Mouse (Mus musculus) gastrocnemius, postnatal 25 days (tissue): Measurements from ENCODE around the gene Stard3nl. TPM values are rescaled to one million over a fixed set of nuclear protein-coding genes. Genes with fewer than 3 reads are reported as not detected.
A peak's percentile ranks its signal among the peaks of the same experiment; 100 is the strongest.

Experiments
- DNase-seq: peaks from one replicate; pipeline ENCODE4 v3.0.0; 2022
- long read RNA-seq, 2 experiments: library from polyadenylated mRNA; stranded (forward); transcript quantifications; one replicate each; pipeline ENCODE4 v2.0.0; 2021
- total RNA-seq, 2 experiments: library from RNA; stranded (reverse); gene quantifications; 1 replicate in 1 of 2; 2 replicates in 1 of 2; pipeline ENCODE4 v1.2.3; 2021

Gene Stard3nl
- total RNA-seq = 1 to 10 TPM; 5.2 to 8.5 TPM
- long read RNA-seq, experiment 1, transcript Stard3nl-201 (9 exons, 1,327 nt) = major isoform, 13 of 14 reads
- long read RNA-seq, experiment 1, partial matches to known transcripts = 0 of 14 reads
- long read RNA-seq, experiment 1, other reads (novel, unspliced or antisense) = 1 of 14 reads
- long read RNA-seq, experiment 2, transcript Stard3nl-201 (9 exons, 1,327 nt) = major isoform, 13 of 15 reads
- long read RNA-seq, experiment 2, partial matches to known transcripts = 0 of 15 reads
- long read RNA-seq, experiment 2, other reads (novel, unspliced or antisense) = 2 of 15 reads

DNA sequence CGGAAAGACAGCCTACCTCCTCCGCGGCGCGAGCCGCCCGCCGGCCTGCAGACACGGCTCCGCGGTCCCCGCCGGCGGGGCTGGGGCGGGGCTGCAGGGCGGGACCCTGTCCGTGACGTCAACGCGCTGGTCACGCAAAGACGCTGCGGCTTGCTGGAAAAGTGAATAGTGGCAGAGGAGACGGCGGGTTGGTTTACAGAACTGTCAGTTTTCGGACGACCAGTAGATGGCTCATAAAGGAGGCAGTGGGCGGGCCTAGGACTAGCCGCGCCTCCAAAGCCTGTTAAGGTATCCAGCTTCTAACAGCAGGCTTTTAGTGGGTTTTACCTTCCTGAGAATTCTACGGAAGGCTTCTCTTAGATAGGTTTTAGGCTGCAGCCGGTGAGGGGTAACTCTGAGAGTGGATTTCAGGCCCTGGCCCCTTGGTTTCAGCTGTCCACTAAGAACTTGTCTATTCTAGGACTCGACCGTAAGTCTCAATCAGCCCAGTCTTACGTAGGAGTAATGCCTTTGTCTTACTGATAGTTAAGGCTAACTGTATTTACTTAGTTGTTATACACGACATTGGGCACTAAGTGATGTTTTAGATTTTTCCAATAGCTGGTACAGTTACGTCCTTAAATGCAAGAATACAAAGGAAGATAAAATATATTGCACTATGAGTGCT lies at the start of gene Stard3nl:
TSS of gene Stard3nl (minus strand) at position 108 of the 667 bp plus-strand sequence.
- DNase-seq = peak; percentile 99

DNA sequence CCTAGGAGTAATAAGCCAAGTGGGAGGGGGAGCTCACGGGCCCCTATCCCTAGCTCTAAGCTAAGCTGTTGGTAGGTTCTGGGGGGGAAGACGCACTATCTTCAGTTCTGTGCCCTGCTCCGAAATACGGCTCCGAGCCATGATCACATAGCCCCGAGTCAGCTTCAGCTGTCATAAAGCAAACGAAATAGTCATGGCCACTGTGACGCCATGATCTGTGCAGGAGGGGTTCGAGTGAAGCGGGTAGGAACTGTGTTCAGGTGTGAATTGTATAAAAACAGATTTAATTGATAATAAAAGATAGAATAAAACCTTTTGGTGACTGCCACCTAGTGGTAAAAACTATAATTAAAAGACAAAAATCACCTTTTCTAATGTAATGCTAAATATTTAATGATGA lies 42.4 kb upstream of the Stard3nl start:
- no peak for DNase-seq

DNA sequence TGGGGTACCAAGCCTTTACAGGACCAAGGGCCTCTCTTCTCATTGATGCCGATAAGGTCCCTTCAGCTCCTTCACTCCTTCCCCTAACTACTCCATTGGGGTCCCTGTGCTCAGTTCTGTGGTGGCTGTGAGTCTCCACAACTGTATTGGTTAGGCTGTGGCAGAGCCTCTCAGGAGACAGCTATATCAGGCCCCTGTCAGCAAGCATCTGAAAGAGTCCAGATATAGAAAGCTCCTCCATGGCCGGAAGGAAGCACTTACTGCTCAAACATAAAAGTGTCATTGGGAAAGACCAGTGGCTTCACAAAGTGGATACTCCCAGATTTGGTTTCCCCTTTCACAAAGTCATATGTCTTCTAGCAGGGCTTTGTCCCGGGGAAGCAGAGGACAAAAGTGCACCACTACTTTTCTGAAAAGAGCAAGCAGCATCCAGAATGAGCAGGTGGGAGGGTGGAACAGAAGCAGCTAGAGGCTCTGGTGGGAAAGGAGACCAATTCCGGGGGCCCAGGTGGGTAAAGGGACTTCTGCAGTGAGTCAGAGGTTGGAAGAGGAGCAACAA lies 34.3 kb upstream of the Stard3nl start:
- DNase-seq = no peak

DNA sequence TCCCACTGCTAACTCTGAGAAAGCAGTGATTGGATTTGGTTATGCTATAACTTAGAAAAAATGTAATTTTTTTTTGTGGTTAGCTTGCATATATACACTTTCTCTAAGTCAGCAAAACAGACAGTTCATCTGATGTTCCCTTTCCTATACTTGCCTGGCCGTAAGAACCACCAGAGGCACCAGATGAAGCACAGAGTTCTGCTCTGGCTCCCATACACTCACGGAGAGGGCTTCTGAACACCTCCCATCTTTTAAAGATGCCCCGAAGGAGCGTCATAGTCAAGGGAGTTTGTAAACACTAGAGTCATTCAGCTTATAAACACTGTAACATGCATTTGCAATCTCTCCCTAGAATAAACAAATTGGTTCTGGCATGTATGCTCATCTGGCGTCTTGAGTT lies 32.5 kb upstream of the Stard3nl start:
- no peak for DNase-seq

DNA sequence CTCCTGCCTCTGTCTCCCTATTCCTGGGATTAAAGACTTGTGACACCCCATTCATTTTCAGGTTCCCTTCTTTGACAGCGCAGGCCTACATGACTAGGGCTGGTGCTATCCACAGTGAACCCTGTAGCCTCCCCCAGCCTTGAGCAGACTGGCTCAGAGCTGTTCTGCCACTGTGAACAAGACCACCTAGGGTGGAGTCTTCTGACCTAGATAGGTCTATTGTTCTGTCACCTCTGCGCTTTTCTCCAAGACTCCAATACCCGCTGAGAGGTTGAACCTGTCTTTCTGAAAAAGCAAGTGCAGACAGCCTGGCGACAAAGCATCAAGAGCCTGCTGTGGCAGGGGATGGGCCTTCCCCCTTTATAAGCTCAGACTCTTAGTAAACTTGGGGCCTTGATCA lies 29.0 kb upstream of the Stard3nl start:
- no peak for DNase-seq

DNA sequence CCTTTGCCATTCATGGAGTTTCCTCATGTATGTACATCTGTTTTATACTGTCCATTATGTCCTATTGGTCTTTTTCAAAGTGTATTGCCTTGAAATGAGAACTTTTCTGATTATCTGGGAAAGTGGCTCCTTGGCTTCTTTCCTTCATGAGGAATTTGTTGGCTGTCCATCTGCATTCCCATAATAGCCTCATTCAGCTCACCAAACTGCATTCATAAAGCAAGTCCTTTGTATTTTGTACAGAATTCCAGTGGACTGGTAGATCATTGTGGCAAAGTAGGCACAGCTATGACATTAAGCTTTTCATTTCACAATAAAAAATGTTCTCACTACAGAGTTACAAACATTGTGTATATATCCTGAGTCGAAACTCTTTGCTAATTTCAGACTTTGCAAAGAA lies 26.9 kb upstream of the Stard3nl start:
- no peak for DNase-seq

DNA sequence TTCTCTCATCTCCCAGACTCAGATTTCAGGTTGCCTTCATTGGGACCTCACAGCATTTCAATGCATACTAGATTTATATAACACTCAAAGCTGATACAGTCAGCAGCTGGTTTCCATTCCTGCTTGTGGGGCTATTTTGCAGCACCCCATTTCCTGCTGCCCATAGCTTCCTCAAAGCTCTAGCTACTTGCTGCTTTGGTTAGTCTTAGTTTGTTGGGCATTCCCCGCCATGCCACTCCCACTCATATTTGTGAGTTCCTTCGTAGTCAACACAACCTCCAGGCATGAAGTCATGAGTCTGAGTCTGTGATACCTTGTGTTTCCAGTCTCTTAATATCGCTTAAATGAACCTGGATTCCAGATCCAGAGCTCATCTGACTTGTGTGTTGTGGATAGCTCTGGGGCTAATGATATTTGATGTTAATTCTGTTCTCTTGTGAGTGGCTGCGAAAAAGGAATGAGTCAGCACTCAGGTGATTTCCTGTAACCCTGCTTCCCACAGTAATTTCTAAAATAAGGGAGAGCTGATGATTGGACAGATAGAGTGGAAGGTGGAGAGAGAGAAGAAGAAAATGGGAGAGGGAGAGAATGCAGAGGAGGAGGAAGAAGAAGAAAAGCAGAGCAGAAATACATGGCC lies 22.4 kb upstream of the Stard3nl start:
- DNase-seq = no peak

DNA sequence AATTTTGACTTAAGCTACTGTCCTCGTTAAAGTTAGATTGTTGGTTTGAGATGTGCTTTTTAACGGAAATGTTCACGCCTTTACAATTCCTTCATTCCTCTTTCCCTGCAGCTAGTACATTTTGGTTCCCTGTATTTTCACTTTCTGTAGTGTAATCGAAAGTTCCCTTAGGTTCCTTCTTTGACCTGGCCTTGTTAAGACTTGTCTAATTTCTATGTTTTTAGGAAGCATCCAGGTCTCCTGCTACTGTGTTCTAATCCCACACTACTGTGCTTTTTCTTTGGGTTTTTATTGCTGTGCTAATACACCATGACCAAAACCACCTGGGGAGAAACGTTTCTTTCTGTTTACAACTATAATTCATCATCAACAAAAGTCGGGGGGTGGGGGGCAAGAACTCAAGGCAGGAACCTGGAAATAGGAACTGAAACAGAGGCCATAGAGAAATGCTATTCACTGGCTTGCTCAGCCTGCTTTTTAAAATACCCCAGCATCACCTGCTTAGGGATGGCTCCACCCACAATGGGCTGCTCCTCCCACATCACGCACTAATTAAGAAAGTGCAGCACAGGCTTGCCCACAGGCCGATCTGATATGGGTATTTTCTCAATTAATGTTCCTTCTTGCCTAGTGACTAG lies 20.4 kb upstream of the Stard3nl start:
- no peak for DNase-seq

DNA sequence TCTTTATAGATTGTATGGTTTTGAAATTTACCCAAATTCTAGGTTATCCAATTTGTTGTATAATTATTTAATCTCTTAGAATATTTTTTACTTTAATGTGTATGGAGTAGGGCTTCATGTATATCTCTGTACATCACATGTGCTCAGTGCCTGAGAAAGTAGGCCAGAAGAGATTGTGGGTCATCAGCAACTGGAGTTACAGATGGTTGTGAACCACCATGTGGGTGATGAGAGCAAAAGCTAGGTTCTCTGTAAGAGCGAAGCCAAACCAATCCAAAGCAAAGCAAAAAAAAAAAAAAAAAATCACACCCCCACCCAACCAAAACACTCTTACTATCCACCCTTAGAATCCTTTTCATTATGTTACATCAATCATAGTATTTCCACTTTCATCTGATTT lies 19.7 kb upstream of the Stard3nl start:
- no peak for DNase-seq

DNA sequence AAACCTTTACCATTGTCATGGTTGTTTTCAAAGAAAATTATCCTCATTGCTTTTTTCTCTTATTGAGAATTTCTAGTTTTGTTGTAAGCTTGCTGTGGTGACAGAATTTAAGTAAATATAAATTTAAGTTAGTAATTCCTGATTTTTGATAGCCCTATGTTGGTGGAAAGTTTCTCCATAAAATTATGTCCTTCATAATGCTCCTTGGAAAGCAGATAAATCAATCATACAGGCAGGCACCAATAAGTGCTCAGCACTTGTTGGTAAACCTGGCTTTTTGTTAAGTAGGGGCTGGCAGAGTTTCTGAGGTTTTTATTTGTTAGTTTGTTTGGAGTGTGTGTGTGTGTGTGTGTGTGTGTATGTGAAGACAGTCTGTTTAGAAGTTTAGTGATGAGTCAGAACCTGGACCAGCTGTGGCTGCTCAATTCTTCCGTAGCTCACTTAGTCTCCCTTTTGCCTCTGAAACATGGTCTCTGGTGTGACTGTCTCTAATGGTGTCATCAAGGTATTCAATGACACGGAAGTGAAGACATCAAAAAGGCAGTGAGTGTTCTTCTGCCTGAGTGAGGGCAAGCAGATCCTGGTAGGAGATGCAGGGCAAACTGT lies 16.8 kb upstream of the Stard3nl start:
- no peak for DNase-seq

DNA sequence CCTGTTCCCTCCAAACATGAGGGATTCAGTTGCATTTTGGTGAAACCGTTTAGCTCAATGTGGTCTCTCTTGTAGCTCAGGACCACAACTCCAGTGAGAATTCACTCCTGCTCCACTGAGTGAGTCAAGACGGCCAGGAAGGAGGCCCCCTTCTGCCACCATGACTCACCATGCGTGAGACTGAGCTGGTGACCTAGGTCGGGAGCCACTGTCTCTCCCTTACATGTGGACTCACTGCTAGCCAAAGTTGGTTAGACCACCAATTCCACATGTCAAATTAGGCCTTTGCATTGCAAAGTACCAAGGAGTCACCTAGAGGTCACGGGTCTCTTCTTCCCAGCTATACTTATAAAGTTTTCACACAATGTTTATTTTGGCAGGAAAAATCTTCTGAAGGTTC lies 16.3 kb upstream of the Stard3nl start:
- no peak for DNase-seq

DNA sequence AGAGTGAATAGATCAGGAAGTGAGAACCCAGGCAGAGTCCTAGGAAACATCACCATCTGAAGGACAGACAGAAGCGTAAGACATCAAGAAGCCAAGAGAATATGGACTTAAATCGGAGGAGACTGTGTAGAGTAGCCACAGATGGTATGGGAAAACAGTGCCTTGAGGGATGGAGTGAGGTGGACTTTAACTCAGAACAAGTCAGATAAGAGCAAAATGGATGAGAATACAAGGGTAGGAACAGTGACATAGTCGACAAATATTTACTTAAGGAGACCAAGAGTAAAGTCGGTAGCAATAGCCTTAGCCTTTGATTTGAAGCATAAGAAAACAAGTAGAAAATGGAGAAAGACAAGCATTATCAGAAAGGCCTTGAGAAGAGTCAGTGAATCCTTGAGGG lies 15.1 kb upstream of the Stard3nl start:
- DNase-seq = no peak

DNA sequence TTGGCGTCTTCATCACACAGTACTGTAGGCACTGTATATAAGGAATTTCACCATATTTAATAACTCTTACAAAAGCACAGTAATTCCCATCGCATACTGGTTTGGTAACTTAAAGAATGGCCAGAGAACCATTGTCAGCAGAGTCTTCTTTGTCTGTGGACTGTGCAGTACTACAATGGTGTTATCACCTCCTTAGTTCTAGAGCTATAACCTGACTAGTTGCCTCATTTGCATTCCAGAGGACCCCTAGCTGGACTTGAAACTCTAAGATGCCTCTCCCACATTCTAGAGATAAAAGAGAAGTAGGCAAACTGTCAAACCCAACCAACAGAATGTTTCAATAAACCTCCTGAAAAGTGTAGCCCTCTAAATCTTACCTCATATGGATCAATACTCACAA lies 12.4 kb upstream of the Stard3nl start:
- DNase-seq = no peak

DNA sequence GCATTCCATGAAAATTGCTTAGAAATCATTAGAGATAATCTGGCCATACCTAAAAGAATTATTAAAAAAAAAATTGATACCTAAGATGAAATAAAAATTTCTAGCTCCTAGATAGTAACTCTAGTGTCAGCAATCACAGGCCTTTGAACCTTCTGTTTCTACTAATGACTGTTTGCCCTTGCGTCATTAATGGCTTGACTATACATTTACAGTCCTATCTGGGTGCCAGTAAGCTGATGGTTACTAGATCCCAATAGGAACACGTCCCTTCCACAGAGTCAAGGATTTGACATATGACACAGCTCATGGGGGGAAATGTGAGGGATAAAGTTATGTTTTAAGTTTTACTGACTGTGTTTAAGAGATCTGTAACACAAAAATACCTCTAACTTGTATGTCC lies 9.0 kb upstream of the Stard3nl start:
- no peak for DNase-seq

DNA sequence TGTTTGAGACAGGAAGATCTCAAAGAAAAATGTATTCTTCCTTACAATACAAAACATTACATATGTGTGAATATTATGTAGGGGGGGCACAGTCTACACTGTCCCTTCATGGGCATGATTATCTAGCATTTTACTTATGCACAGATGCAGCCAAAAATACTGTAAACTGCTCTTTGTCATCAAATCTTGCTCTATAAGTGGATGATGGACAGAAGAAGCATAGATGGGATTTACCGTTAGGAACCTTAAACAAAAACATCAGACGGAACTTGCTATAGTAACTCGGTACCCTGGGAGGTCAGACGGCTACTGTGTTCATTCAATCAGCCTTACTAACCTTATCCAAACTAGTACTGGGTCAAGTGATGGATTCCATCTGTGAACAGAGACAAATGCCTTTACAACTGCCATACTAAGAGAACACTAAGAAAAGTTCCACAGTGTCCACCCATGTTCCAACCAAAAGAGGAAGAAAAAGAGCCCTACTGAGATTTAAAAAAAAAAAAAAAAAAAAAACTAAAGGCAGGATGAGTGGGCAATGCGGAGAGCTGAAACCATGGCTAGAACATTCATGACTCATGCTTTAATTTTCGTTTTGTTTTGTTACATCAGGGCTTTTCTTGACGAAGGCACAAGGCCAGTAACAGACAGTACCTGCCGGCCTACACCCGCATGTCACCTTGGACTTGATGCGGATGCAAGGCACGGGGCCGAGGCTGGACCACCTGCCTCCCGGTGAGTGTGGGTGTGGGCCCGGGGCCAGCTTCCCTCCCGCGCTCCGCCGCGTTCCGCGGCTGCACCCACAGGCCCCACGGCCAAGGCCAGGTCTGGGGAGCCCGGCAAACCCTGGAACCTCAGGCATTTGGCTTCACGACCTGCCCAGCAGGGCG lies 552 bp downstream of the Stard3nl start:
- DNase-seq = no peak

DNA sequence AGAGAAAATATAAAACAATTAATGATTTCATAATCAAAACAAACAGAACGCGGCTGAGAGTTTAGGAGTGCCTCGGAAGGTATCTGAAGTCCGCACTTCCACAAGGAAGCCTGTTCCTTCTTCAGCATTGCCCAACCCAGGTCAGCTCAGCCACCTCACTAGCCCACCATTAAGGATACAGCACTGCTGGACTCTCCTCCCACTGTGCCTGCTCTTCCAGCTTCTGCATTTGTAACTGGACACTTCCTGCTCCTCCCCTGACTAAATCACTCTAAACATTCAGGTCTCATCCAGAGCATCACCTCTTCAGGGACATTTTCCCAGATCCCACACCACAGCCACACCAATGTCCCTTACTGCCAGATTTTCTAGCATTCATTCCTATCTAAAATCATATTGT lies 1.4 kb downstream of the Stard3nl start:
- no peak for DNase-seq

DNA sequence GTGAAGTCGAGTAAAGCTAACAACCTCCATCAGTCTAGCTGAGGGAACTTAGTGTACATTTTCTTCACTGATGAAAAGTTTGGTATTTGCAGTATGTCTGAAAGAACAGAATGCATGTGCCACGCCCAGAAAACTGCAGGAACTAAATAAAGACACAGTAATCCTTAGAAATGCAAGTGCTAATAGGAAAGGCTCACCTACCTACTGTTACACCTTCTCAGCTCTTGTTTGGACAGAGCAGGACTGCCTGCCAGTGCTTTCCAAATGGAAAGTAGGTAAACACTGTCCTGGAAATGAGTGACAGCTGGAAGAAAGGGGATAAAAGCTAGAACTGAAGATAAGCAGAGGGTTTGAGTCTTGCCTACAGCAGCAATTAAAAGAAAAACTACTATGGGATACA lies 1.9 kb downstream of the Stard3nl start:
- DNase-seq = no peak

DNA sequence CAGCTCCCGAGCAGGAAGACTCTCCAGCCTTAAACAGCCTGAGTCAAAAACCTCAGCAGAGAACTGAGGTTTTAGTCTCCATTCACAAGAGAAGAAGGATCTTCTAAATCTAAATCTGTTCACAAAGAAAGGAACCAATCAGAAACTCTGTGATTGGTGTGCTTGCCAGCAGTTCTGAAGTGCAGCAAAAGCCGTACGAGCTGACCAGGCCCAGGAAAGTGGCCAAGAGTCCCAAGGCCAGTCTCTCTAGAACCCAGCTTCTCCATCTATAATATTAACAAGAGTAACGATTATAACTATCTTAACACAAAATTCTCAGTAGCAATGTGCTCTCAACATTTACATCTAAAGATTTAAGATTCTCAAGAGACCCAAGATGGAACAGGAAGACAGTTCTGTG lies 4.0 kb downstream of the Stard3nl start:
- DNase-seq = no peak

DNA sequence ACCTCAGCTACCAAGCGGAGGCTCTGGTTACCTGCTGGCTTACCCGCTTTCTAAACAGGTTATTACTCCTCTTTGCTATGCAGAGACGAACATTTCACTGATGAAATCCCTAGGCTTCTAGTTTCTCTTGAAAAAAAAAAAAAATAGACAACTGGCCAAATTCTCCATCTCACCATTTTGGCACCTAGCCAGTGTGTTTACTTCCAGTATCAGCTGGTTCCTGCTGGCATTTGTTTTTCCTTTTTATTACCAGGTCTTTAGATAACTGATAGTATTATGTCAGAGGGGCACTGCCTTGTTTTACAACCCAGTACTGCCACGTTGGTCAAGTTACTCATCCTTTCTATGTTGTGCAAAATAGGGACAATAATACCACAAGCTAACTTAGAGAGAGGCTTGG lies 5.3 kb downstream of the Stard3nl start:
- DNase-seq = no peak

DNA sequence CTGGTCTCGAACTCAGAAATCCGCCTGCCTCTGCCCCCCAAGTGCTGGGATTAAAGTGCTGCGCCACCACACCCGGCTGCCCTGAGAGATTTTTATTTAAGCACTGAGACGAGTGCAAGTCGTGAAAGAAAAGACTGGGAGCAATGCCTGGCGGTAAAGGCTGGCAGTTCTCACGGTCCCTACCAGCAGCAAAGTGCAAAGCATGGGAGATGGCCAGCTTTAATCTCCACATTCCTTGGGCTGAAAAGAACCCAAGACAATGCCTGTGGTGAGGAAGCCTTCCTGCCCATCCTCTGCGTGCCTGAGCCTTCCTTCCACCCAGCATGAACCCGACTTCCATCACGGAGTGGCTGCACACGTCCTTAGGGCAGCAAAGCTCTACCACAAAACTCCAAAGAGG lies 5.7 kb downstream of the Stard3nl start:
- no peak for DNase-seq

DNA sequence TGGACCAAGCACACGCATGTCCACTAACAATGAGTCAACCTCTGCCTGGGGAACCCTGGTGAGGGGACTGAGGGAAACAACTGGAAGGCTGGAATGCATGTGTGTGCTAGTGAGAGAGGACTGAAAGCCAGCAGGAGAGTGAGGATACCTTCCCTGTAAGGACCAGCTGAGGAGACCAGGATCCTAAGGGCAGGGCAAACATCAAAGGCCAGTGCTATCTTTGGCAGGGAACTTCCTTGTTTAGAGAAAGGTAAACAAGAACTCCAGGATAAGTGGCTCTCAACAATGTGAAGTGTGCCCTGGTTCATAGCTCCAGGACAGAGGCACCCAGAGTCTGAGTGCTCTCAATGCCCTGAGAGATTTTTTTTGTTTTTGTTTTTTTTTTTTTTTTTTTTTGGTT lies 6.2 kb downstream of the Stard3nl start:
- DNase-seq = no peak
